Mouse (Mus musculus) C2C12 (cell line): ENCODE measurements around the gene Scn3b.

Experiments
- CTCF ChIP-seq: IDR thresholded peaks from one replicate; pipeline ENCODE4 v1.5.1; 2011; ENCODE audit not compliant: control insufficient read depth, insufficient read depth, insufficient read length
- MAX ChIP-seq: IDR thresholded peaks from one replicate; pipeline ENCODE4 v1.6.1; 2011; ENCODE audit warnings: mild to moderate bottlenecking, control low read depth
- MYOG ChIP-seq: IDR thresholded peaks from one replicate; pipeline ENCODE4 v1.6.1; 2011; ENCODE audit not compliant: control insufficient read depth, insufficient read length; ENCODE audit errors: extremely low read depth

DNA sequence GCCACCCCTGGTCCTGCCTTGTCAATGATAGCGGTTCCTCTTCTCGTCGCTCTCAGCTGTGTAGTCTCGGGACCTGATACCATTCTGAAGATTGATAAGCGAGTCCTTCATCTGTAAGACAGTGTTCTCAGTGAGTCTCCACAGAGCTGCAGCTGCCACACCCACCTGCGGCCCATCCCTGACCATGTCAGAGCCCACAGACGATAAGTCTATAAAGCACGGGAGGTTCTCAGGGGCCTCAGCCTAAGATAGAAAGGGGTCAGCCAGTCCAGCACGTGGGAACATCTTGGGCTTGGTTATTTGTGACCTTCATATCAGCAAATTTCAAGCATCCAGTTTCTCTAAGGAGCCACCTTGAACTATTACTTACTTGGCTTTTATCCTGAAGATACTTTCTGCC, 29.0 kb downstream of the Scn3b start:
- TF ChIP-seq CTCF (no peak), MAX (no peak), MYOG (no peak)
